ENCODE assay signal across 27 mouse cellular contexts in the genomic region with DNA sequence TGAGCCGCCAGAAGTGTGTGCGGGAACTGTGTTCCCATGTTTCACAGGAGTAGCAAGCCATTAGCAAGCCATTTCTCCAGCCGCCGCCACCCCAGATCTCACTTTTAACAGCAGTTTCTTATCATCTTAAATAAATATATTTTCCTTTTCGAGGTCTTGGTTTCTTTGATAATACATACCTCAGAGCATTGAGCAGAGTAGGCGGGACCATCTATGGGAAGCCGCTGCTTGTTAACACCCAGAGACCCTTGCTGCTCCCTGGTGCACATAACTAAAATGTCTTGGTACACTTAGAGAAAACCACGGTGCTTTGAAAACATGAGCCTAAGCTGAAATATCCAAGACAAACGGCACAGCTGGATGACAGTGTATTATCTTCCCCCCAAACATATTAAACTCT.
DNase-seq lines count a peak whose midpoint lies in the region; ATAC-seq and TF ChIP-seq lines count a peak whose summit lies in the region.
"Had no signal": no experiment of that assay in that cellular context is flagged by ENCODE, and none has a peak within 500 bp of the region (broad histone marks: within the 10 kb centered on the region; RNA-seq: fewer than 3 reads in every experiment).

No protein-coding gene starts in this region.

- TF ChIP-seq EP300 in stomach, postnatal 0 days (optimal IDR thresholded peaks at IDR 0.05), result no peak

- 43% methylated on average over 9 of the region's 9 CpGs for WGBS in lung, embryonic 14.5 days
- 56% methylated on average over 9 of the region's 9 CpGs for WGBS in stomach, embryonic 15.5 days
- 58% methylated on average over 9 of the region's 9 CpGs for WGBS in stomach, postnatal 0 days

- ATAC-seq in lung, embryonic 14.5 days (ENCODE audit: insufficient read depth), result no peak
- peak; percentile 53; the same call in 1 of the 2 replicates for ATAC-seq in stomach, embryonic 15.5 days (ENCODE audit: insufficient read depth, low FRiP score, low read depth)
- ATAC-seq in stomach, postnatal 0 days (ENCODE audit: low FRiP score, low TSS enrichment), result no peak
- no peak for ATAC-seq in activated CD4-positive, CD25-positive, alpha-beta regulatory T cell, adult 4 months
- ATAC-seq: forebrain, embryonic 14.5 days; forebrain, embryonic 16.5 days; Patski had no signal

- peaks cover 15% of the 10 kb centered on the region for H3K4me1 ChIP-seq in lung, embryonic 14.5 days (ENCODE audit: insufficient read depth)
- H3K4me1 ChIP-seq in stomach, embryonic 15.5 days, result peaks cover 18% of the 10 kb centered on the region
- 0 out of 2 replicates have a peak, but pooled peaks cover 2% of the 10 kb centered on the region for H3K4me1 ChIP-seq in stomach, postnatal 0 days (replicated peaks; ENCODE audit: control insufficient read depth, insufficient read depth)

- no peak overlapping the region for H3K4me3 ChIP-seq in lung, embryonic 14.5 days (ENCODE audit: low read depth, low read length)
- H3K4me3 ChIP-seq in stomach, embryonic 15.5 days (replicated peaks), result no peak overlapping the region
- H3K4me3 ChIP-seq in stomach, postnatal 0 days (ENCODE audit: low read depth, low read length), result no peak overlapping the region
- H3K4me3 ChIP-seq: embryonic facial prominence, embryonic 13.5 days; embryonic facial prominence, embryonic 15.5 days; erythroblast, embryonic 14.5 days; forebrain, embryonic 10.5 days; forebrain, embryonic 12.5 days had no signal

- TF ChIP-seq CTCF in lung, embryonic 14.5 days (IDR thresholded peaks at IDR 0.05; ENCODE audit: low read depth), result no peak
- TF ChIP-seq CTCF in stomach, postnatal 0 days (IDR thresholded peaks at IDR 0.05; ENCODE audit: low read depth), result no peak

- H3K36me3 ChIP-seq in lung, embryonic 14.5 days (ENCODE audit: insufficient read depth), result no peaks in the 10 kb centered on the region
- H3K36me3 ChIP-seq in stomach, embryonic 15.5 days, result no peaks in the 10 kb centered on the region
- no peaks in the 10 kb centered on the region for H3K36me3 ChIP-seq in stomach, postnatal 0 days (ENCODE audit: control insufficient read depth, insufficient read depth, low read length)
- H3K36me3 ChIP-seq: embryonic facial prominence, embryonic 13.5 days; embryonic facial prominence, embryonic 15.5 days; forebrain, embryonic 10.5 days; forebrain, embryonic 12.5 days; G1E had no signal

- no peaks in the 10 kb centered on the region for H3K9me3 ChIP-seq in lung, embryonic 14.5 days (ENCODE audit: low read depth, low read length)
- no peaks in the 10 kb centered on the region for H3K9me3 ChIP-seq in stomach, embryonic 15.5 days
- H3K9me3 ChIP-seq in stomach, postnatal 0 days (ENCODE audit: control insufficient read depth, low read length), result no peaks in the 10 kb centered on the region
- H3K9me3 ChIP-seq: embryonic facial prominence, embryonic 13.5 days; embryonic facial prominence, embryonic 15.5 days; forebrain, embryonic 10.5 days; forebrain, embryonic 12.5 days had no signal

- no peak overlapping the region for H3K27ac ChIP-seq in lung, embryonic 14.5 days (ENCODE audit: low read depth)
- no peak overlapping the region for H3K27ac ChIP-seq in stomach, embryonic 15.5 days
- H3K27ac ChIP-seq in stomach, postnatal 0 days (replicated peaks), result no peak overlapping the region
- H3K27ac ChIP-seq: embryonic facial prominence, embryonic 13.5 days; embryonic facial prominence, embryonic 15.5 days; forebrain, embryonic 10.5 days; forebrain, embryonic 12.5 days had no signal

- H3K4me2 ChIP-seq in lung, embryonic 14.5 days, result no peak overlapping the region
- H3K4me2 ChIP-seq in stomach, embryonic 15.5 days, result no peak overlapping the region
- no peak overlapping the region for H3K4me2 ChIP-seq in stomach, postnatal 0 days (replicated peaks; ENCODE audit: low read depth)
- H3K4me2 ChIP-seq: embryonic facial prominence, embryonic 13.5 days; embryonic facial prominence, embryonic 15.5 days; forebrain, embryonic 12.5 days had no signal

- H3K9ac ChIP-seq in lung, embryonic 14.5 days, result no peak overlapping the region
- H3K9ac ChIP-seq in stomach, embryonic 15.5 days, result no peak overlapping the region
- H3K9ac ChIP-seq in stomach, postnatal 0 days (ENCODE audit: low read length), result no peak overlapping the region
- H3K9ac ChIP-seq: embryonic facial prominence, embryonic 13.5 days; embryonic facial prominence, embryonic 15.5 days; forebrain, embryonic 12.5 days had no signal

- no peaks in the 10 kb centered on the region for H3K27me3 ChIP-seq in lung, embryonic 14.5 days (ENCODE audit: insufficient read depth, low read length)
- H3K27me3 ChIP-seq in stomach, embryonic 15.5 days (replicated peaks), result no peaks in the 10 kb centered on the region
- no peaks in the 10 kb centered on the region for H3K27me3 ChIP-seq in stomach, postnatal 0 days (ENCODE audit: control insufficient read depth, insufficient read depth, low read length)
- H3K27me3 ChIP-seq: embryonic facial prominence, embryonic 13.5 days; embryonic facial prominence, embryonic 15.5 days; Patski had no signal

- peak; percentile 40 for DNase-seq in lung, embryonic 14.5 days
- DNase-seq in lung, adult 18-20 months, result no peak
- DNase-seq in ZHBTc4 (ENCODE audit: low read depth, low spot score), result peak; percentile 10
- DNase-seq in stomach, postnatal 0 days (ENCODE audit: low spot score), result peak; percentile 42
- no peak for DNase-seq in urinary bladder, adult 18-20 months (ENCODE audit: low spot score in 2 of 2)
- no peak for DNase-seq in layer of hippocampus, adult 9-10 months (ENCODE audit: low spot score)
- DNase-seq: adrenal gland, adult 8-10 months; adrenal gland, postnatal 14 days; adrenal gland, postnatal 36 days; cerebellum, adult 11 months; cerebellum, adult 18-20 months; cerebellum, adult 8-10 months; cerebellum, adult 9-11 months; cerebellum, postnatal 14 days; cerebellum, postnatal 36 days; embryo, embryonic 11 days had no signal

Comparison
In these comparisons a context has a peak if more than half of its experiments do, and no peak if none do; other contexts are left out.
1. DNase-seq: peak in lung, embryonic 14.5 days (single experiment), ZHBTc4 (single experiment) and stomach, postnatal 0 days (single experiment); none in lung, adult 18-20 months (0 of 2), urinary bladder, adult 18-20 months (0 of 2) and layer of hippocampus, adult 9-10 months (single experiment).